Mouse (Mus musculus): ENCODE measurements around the gene Jup.

- no peak for TF ChIP-seq CTCF (IDR thresholded peaks at IDR 0.05; ENCODE audit: low read depth)
- no peak for TF ChIP-seq EP300 (IDR thresholded peaks at IDR 0.05; ENCODE audit: low read depth)
Measured at GRCm38 (mm10) chr11:100432002-100432401, 34.4 kb upstream of the Jup start.
